Mouse (Mus musculus) left cerebral cortex, postnatal 25 days (tissue): Measurements from ENCODE around the gene Pcif1. TPM values are rescaled to one million over a fixed set of nuclear protein-coding genes. Genes with fewer than 3 reads are reported as not detected.

Source experiments
- DNase-seq, 2 experiments: peaks; one replicate each; pipeline ENCODE4 v3.0.0; 2022; ENCODE audit warnings: low spot score in 2 of 2, mixed read lengths in 1 of 2
- intact Hi-C: fragments of 180-260 bp; cut with DNase I; formaldehyde crosslinking; loops from one replicate; pipeline ENCODE4 v1.15.1; 2025
- total RNA-seq, 2 experiments: library from RNA; stranded (reverse); gene quantifications; 2 replicates each; pipeline ENCODE4 v1.2.3; 2021

Pcif1 gene
- total RNA-seq, 2 experiments from 2014 or later: 36.8 to 39.8 TPM

- peak; percentile 74 to 83 for DNase-seq
- intact Hi-C loops: no loop called here
Measured at GRCm38 (mm10) chr2:164912151-164912550, 33.0 kb downstream of the Pcif1 start.

DNA sequence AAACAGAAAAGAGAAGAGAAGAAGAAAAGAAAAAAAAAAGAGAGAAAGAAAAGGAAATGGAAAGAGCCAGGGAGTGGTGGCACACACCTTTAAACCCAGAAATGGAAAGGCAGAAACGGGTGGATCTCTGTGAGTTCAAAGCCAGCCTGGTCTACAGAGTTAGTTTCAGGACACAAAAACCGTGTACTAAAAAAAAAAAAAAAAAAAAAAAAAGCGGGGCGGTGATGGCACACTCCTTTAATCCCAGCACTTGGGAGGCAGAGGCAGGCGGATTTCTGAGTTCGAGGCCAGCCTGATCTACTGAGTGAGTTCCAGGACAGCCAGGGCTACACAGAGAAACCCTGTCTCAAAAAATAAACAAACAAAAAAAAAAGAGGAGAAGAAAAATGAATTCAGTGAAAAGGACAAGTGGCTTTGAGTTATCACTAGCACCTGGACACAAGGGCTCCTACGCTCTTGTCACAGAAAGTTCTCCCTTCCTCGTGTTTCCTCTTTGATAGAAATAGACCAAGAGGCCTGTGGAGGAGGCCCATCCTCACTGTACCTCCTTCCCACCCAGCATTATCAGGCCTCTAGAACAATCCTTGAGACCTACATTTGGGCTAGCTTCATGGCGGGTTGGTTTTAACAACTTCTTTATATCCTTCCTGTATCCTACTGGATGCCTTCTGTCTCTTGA lies 33.8 kb downstream of the Pcif1 start:
- DNase-seq: no peak
- intact Hi-C loops: no loop called here

DNA sequence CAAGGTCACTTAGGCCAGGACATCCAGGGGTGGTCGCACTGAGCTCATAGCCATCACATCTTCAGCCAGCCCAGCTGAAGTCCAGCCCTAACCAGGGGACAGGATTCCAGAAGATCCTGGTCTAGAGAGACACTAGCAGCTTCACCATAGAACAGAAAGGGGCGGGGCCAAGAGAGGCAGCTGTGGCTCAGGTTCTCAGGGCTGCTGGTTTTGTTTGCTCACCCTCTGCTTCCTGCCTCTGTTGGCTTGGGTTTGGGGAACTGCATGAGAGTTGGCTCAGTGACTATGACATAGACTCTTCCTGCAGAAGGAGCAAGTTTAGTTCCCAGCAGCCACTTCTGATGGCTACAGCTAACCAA lies 34.3 kb downstream of the Pcif1 start:
- no peak for DNase-seq

DNA sequence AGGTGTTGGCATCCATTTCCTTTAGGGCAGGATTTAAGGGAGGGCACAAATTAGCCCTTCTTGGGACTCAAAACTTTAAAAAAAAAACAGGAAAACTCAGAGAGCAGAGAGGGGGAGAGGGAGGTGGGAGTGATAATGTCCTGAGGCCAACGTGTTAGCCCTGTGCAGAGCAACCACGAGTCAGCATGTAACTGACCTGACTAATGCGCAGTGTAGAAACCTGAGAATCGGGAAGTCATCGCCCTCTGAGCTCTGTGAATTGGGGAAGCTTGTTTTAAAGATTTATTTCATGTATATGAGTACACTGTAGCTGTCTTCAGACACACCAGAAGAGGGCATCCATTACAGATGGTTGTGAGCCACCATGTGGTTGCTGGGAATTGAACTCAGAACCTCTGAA lies 37.7 kb downstream of the Pcif1 start:
- intact Hi-C loops: no loop called here
- DNase-seq: no peak

More for the DNA sequence above, 34.3 kb downstream of the Pcif1 start:
- intact Hi-C loops: no loop called here

- intact Hi-C loops: no loop called here
- DNase-seq: no peak
Measured at GRCm38 (mm10) chr2:164917371-164917770, 38.3 kb downstream of the Pcif1 start.

DNA sequence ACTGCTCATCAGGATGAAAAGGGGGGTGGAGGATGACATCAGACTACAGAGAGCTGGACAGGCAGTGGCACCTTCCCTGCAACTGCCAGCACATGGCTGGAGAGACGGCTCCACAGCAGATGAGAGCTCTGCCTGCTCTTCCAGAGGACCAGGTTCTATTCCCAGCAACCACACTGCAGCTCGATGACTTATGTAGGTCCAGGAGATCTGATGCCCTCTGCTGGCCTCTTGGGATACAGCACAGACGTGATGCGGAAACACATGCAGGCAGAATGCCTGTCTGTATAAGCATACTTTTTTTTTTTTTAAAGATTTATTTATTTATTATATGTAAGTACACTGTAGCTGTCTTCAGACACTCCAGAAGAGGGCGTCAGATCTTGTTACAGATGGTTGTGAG lies 39.2 kb downstream of the Pcif1 start:
- intact Hi-C loops: no loop called here
- no peak for DNase-seq

DNA sequence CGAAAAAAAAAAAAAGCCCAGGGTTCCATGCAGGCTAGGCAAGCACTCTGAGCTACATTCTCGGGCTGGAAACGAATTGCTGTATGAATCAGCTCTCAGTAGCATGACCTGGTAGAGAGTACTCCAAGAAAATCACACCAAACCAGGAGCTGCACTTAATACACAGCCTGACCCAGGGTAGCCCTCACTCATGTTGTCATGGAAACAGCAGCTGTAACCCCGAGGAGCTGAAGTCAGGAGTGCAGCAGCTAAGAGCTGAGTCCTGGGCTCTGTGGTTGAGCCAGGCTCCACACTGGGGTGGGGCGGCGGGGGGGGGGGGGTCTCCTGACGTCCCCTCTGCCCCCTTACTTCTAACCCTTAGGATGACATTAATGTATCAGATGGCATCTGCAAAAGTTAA lies 42.9 kb downstream of the Pcif1 start:
- intact Hi-C loops: no loop called here
- no peak for DNase-seq

- intact Hi-C loops: no loop called here
- DNase-seq: no peak
Measured at GRCm38 (mm10) chr2:164923291-164923690, 44.2 kb downstream of the Pcif1 start.

DNA sequence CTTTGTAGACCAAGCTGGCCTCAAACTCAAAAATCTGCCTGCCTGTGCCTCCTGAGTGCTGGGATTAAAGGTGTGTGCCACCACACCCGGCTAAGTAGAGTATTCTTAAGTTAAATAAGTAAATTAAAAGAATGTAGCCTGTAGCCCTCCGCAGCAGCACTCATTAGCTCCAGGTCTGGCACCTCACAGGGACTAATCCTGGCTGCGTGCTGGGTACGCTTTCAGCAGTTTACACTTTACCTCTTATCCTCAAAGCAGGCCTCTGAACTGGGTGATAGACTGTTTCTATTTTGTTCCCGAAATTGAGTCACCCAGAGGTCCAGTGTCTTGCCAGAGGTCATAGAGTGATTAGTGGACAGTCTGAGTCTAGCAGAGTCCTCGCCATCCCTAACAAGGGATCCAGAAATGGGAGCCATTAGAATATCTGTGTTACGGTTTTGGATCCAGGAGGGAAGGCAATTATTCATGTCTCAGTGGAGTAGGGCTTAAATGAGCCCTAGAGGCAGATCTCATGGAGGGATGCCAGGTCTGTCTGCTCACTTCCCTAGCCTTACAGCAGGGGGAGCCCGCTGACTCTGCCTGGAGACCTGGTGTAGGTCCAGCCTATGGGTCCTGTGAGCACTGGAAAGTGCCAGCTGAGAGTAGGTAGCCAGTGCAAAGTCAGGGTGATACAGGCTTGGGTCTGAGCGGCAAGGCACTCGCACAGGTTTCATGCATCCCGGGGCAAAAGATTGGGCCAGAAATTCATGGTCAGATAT lies 45.2 kb downstream of the Pcif1 start:
- DNase-seq: peak; percentile 89 to 96
- intact Hi-C loops: loop anchor here (2.0 kb wide), 1 partner anchor 37 kb away; the partner anchor contains the start of gene Slc12a5

GRCm38 (mm10) chr2:164930706-164931581 lies 51.8 kb downstream of the Pcif1 start:
- no peak for DNase-seq
- intact Hi-C loops: no loop called here

DNA sequence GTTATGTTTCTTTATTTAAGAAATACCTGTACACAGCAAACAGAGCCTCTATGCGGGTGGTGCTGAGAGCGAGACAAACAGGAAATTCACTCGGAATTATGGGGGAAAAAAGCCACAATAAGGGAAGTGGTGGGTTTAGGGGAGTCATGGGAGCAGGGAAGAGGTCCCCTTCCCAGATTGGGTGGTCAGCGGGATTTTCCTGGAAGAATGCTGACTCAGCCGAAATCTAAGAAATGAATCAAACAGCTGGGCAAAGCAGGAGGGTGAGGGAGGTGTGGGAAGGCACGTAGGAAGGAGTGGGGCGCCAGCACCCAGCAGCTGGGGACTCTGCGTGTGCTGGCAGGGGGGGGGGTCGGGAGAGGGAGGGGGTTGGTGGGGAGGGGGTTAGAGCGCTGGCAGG lies 54.4 kb downstream of the Pcif1 start:
- DNase-seq: no peak
- intact Hi-C loops: no loop called here

- intact Hi-C loops: no loop called here
- no peak for DNase-seq
Measured at GRCm38 (mm10) chr2:164935991-164936390, 56.9 kb downstream of the Pcif1 start.

- intact Hi-C loops: loop anchor here (1.0 kb wide), 1 partner anchor 30 kb away; no protein-coding TSS in a partner anchor
- DNase-seq: peak; percentile 62 to 78
Measured at GRCm38 (mm10) chr2:164938146-164939091, 59.3 kb downstream of the Pcif1 start.

DNA sequence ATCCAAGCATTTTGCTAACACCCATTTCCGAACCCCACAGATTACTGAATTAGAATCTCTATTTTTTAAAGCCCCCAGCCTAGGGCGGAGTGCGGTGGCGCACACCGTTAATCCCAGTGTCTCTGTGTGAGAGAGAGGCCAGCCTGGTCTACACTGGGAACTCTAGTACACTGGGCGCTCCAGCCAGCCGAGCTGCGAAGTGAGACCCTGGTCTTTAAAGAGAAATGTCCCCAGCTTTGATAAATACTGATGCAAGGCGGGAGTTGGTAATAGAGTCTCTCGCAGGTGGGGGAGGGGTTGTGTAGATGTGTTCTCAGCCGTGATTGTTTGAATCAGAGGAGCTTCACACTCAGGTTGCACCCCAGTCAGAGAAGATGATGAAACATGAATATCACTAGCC lies 60.0 kb downstream of the Pcif1 start:
- DNase-seq: no peak
- intact Hi-C loops: no loop called here

DNA sequence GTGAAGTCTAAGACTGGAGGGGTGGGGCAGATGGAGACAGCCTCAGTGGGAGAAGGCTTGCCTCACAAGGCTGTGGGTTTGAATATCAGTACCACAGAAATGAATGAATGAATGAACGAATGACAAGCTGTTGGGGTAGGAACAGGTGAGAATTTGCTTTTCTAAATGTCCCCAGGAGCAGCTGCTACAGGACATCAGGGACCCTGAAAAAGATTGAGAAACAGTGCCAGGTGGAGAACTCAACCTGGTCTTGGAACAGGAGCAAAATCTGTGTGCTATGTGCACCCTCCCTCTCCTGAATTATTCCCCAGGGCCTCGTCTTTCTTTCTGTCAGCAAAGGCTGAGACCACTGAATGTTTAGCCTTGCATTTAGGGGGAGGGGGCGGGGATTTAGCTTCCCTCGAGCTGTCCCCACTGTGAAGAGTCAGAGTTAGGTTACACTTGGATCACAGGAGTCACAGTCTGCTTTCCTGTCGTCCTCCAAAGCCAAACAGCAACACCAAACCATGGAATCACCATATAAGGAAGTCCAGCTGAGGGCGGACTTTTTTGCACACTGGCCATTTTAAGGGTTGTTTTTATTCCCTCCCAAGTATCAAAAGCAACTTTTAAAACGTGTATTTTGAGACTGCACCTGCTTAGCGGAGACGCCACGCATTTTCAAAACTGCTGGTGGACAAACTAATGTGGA lies 61.2 kb downstream of the Pcif1 start, which contains the start of gene Mmp9:
Gene Mmp9, plus strand, starts transcription at position 641 of the 691 bp plus-strand sequence.
- DNase-seq: no peak
- intact Hi-C loops: no loop called here

GRCm38 (mm10) chr2:164942692-164943290 lies 63.7 kb downstream of the Pcif1 start:
- intact Hi-C loops: no loop called here
- no peak for DNase-seq
